Mouse (Mus musculus) neural tube, embryonic 12.5 days (tissue): ENCODE measurements at regions not wholly inside any gene's neighbourhood (a gene's known extent, or its start where the extent isn't known, plus 50 kb on each side); places are given as distances from the start of the nearest gene placed in this dataset.

ENCODE experiments used
- ATAC-seq: fragments of 200-750 bp; cut with Nextera tagmentation; 2 replicates; pipeline ENCODE4 v1.8.0; 2017; ENCODE audit warnings: low read depth, mild to moderate bottlenecking, moderate TSS enrichment, moderate library complexity; ENCODE audit not compliant: low FRiP score
- H3K27ac ChIP-seq: fragments of 300-500 bp; sonication (generic); 2 replicates; pipeline ENCODE4 v1.5.1; 2016
- H3K27me3 ChIP-seq: fragments of 300-500 bp; sonication (generic); replicated peaks from 2 replicates; pipeline ENCODE4 v1.6.1; 2016; ENCODE audit warnings: mild to moderate bottlenecking
- H3K36me3 ChIP-seq: fragments of 300-500 bp; sonication (generic); 2 replicates; pipeline ENCODE4 v1.6.1; 2016; ENCODE audit warnings: mild to moderate bottlenecking
- H3K4me1 ChIP-seq: fragments of 300-500 bp; sonication (generic); 2 replicates; pipeline ENCODE4 v1.6.1; 2016
- H3K4me2 ChIP-seq: fragments of 300-500 bp; sonication (generic); replicated peaks from 2 replicates; pipeline ENCODE4 v1.6.1; 2016; ENCODE audit warnings: mild to moderate bottlenecking
- H3K4me3 ChIP-seq: fragments of 300-500 bp; sonication (generic); 2 replicates; pipeline ENCODE4 v1.5.1; 2016
- H3K9ac ChIP-seq: fragments of 300-500 bp; sonication (generic); 2 replicates; pipeline ENCODE4 v1.6.1; 2016; ENCODE audit warnings: mild to moderate bottlenecking
- H3K9me3 ChIP-seq: fragments of 300-500 bp; sonication (generic); 2 replicates; pipeline ENCODE4 v1.6.1; 2016; ENCODE audit warnings: mild to moderate bottlenecking
- WGBS: fragments of 180-500 bp; shearing (Covaris S2); methylation state at CpG from one replicate; pipeline ENCODE4 v1.1.7; 2016; 5-methylcytosine and 5-hydroxymethylcytosine counted together

GRCm38 (mm10) chr11:31524708-31525107 is 147.0 kb downstream of the Bod1 start:
- 77% methylated on average over 2 of the region's 2 CpGs for WGBS
- ATAC-seq, result no peak
- Histone ChIP-seq H3K4me2 (no peak overlapping the region), H3K9me3 (no peaks in the 10 kb centered on the region), H3K9ac (no peak overlapping the region), H3K27ac (no peak overlapping the region), H3K4me1 (no peaks in the 10 kb centered on the region), H3K4me3 (no peak overlapping the region), H3K36me3 (no peaks in the 10 kb centered on the region), H3K27me3 (no peaks in the 10 kb centered on the region)

- Histone ChIP-seq H3K27me3 (no peaks in the 10 kb centered on the region), H3K9ac (no peak overlapping the region), H3K27ac (no peak overlapping the region), H3K4me1 (no peaks in the 10 kb centered on the region), H3K4me3 (no peak overlapping the region), H3K36me3 (no peaks in the 10 kb centered on the region), H3K9me3 (no peaks in the 10 kb centered on the region), H3K4me2 (no peak overlapping the region)
- no peak for ATAC-seq
- 89% methylated on average over 2 of the region's 2 CpGs for WGBS
Observed at GRCm38 (mm10) chr11:31524065-31524618, 147.5 kb downstream of the Bod1 start.

DNA sequence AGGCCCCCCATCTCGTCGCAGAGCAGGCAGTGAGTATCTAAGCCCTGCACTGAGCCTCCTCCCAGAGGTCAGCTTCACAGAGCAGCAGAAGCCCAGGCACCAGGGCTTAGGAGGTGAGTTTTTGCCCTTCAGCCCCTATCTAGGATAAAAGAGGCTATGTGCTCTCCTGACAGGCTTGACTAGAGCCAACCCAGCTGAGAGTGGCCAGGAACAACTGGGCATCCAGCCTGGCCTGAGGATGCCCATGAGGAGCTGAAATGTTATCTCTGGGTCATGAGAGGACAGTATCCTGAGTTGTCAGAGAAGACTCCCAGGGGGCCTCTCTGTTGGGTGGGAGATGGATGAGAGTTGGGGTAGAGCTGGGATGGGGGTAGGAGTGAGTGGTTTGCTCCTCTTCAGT is 149.6 kb downstream of the Bod1 start:
- H3K9ac ChIP-seq, result no peak overlapping the region
- H3K4me1 ChIP-seq, result no peaks in the 10 kb centered on the region
- no peaks in the 10 kb centered on the region for H3K27me3 ChIP-seq
- no peaks in the 10 kb centered on the region for H3K9me3 ChIP-seq
- no peak overlapping the region for H3K27ac ChIP-seq
- ATAC-seq, result no peak
- H3K36me3 ChIP-seq, result no peaks in the 10 kb centered on the region
- WGBS, result 83% methylated on average over 2 of the region's 2 CpGs
- H3K4me2 ChIP-seq, result no peak overlapping the region
- H3K4me3 ChIP-seq, result no peak overlapping the region

DNA sequence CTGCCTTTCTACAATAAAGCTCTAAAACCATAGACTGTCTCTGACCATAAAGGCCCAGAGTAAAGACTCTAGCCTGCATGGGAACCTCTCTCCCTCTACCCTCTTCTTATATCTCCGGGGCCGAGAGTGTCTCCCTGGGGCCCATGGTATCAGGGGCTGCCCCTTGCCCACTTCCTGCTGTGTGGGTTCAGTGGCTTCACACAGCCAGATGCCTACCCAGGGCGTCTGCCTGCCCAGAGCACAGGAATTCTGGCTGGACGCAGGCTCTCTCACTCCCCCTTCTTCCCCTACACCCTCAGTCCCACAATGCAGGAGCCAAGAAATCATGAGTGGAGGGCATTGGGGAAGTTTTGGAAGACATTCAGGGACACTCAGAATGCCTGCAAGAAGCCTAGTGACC is 150.8 kb downstream of the Bod1 start:
- Histone ChIP-seq H3K9me3 (no peaks in the 10 kb centered on the region), H3K9ac (no peak overlapping the region), H3K27ac (no peak overlapping the region), H3K4me2 (no peak overlapping the region), H3K4me3 (no peak overlapping the region), H3K36me3 (no peaks in the 10 kb centered on the region), H3K4me1 (no peaks in the 10 kb centered on the region), H3K27me3 (no peaks in the 10 kb centered on the region)
- WGBS, result 80% methylated on average over 4 of the region's 4 CpGs
- ATAC-seq, result no peak

DNA sequence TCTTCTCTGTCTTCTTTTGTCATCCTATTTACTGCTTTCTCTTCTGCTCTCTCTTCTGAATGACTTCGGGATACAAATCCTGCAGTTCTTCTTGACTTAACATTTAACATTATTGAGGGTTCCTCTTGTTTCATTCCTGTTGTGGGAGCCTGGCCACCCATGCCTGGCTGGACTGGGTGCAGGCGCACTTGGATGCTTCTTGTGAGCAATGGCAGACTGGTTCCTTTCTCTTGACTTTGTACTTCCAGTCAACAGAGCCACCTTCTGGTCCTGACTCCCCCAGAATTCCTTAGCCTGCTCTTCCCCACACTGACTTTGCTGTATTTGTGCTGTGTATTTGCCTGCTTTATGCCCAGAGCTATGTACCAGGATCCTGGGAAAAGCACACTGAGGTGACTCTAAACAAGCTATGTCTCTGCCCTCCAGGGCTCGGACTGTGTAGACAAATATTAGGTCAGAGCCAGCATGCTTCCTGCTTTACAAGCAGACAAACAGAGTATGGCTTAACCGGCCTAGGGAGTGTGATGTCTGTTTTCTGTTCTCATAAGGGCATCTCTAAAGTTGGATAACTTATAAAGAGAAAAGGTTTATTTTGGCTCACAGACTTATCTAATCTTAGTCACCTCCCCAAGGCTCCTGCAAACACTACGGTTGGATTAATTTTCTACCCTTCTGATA is 133.5 kb upstream of the Stc2 start:
- Histone ChIP-seq H3K4me3 (no peak overlapping the region), H3K27ac (no peak overlapping the region), H3K9me3 (no peaks in the 10 kb centered on the region), H3K9ac (no peak overlapping the region), H3K36me3 (no peaks in the 10 kb centered on the region), H3K4me2 (no peak overlapping the region), H3K27me3 (no peaks in the 10 kb centered on the region), H3K4me1 (no peaks in the 10 kb centered on the region)
- WGBS, result 83% methylated on average over 5 of the region's 5 CpGs
- ATAC-seq, result no peak

DNA sequence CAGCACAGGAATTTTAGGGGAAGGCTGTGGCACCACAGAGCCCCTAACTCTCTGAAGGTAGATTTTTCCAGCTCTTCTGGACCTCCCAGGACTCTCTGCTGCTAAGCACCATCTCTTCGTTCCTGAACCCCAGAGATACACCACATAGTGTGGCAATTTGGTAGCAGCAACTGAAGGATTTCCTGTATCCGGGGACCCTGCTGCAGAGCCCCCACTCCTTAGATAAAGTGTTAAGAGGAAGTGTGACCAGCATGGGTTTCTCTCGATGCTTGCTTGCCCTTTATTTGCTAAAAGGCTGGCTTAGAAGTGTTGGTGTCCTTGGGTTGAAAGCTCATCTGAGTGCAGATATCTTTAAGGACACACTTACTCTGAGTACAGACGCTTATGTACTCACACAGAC is 115.6 kb upstream of the Stc2 start:
- H3K4me1 ChIP-seq, result no peaks in the 10 kb centered on the region
- ATAC-seq, result no peak
- no peak overlapping the region for H3K9ac ChIP-seq

GRCm38 (mm10) chr11:31481057-31481340 is 111.1 kb upstream of the Stc2 start:
- Histone ChIP-seq H3K4me3 (no peak overlapping the region), H3K27me3 (no peaks in the 10 kb centered on the region), H3K4me2 (no peak overlapping the region), H3K27ac (no peak overlapping the region), H3K9me3 (no peaks in the 10 kb centered on the region), H3K36me3 (no peaks in the 10 kb centered on the region), H3K4me1 (no peaks in the 10 kb centered on the region), H3K9ac (no peak overlapping the region)
- ATAC-seq, result no peak
- 89% methylated on average over 1 of the region's 1 CpGs for WGBS

More for the DNA sequence above, 115.6 kb upstream of the Stc2 start:
- no peaks in the 10 kb centered on the region for H3K27me3 ChIP-seq
- no peak overlapping the region for H3K4me3 ChIP-seq
- 82% methylated on average over 4 of the region's 4 CpGs for WGBS
- H3K4me2 ChIP-seq, result no peak overlapping the region
- H3K27ac ChIP-seq, result no peak overlapping the region
- no peaks in the 10 kb centered on the region for H3K36me3 ChIP-seq
- no peaks in the 10 kb centered on the region for H3K9me3 ChIP-seq

DNA sequence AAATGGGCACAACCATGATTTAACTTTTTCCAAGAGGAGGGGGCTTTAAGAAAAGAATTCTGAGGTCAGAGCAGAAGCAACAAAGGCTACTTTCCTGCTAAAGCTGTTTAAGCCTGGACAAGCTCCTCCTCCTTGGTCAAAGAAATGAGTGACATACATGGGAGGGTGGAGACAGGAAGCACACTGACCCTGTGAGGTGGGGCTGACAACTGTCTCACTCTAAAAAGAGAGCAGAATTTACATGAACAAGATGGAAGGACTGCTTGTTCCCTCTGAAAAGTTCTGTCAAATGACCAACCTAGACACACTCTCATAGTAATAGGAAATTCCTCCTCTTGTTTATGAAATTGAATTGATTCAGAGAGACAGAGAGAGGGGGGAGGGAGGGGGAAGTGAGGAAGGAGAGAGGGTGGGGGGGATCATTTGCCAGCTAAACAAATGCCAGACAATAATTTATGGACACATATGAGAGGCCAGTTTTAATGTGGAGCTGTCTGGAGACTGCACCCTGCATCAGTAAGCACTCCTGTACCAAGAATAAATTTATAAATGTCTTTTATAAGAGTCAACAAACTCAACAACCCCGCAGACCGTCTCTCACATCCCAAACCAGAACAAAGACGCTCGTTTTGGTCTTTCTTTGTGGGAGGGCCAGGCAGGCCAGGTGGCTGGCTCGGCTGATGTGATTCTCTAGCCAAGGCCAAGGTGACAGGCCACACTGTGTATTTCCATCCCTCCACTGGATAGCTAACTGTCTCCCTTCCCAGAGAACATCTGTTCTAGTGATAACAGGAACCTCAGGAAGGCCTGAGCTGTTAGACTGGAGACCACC is 110.6 kb upstream of the Stc2 start:
- H3K4me2 ChIP-seq, result no peak overlapping the region
- no peaks in the 10 kb centered on the region for H3K36me3 ChIP-seq
- H3K9me3 ChIP-seq, result no peaks in the 10 kb centered on the region
- H3K4me1 ChIP-seq, result no peaks in the 10 kb centered on the region
- H3K9ac ChIP-seq, result no peak overlapping the region
- H3K27ac ChIP-seq, result no peak overlapping the region
- no peak overlapping the region for H3K4me3 ChIP-seq
- no peaks in the 10 kb centered on the region for H3K27me3 ChIP-seq
- no peak for ATAC-seq
- 78% methylated on average over 5 of the region's 5 CpGs for WGBS

GRCm38 (mm10) chr11:31477763-31478162 is 107.9 kb upstream of the Stc2 start:
- Histone ChIP-seq H3K9ac (no peak overlapping the region), H3K4me2 (no peak overlapping the region), H3K27ac (no peak overlapping the region), H3K4me3 (no peak overlapping the region), H3K27me3 (no peaks in the 10 kb centered on the region), H3K36me3 (no peaks in the 10 kb centered on the region), H3K9me3 (no peaks in the 10 kb centered on the region), H3K4me1 (no peaks in the 10 kb centered on the region)
- WGBS, result 83% methylated on average over 1 of the region's 1 CpGs
- ATAC-seq, result no peak

GRCm38 (mm10) chr11:31477104-31477503 is 107.2 kb upstream of the Stc2 start:
- Histone ChIP-seq H3K4me3 (no peak overlapping the region), H3K9ac (no peak overlapping the region), H3K4me1 (no peaks in the 10 kb centered on the region), H3K27me3 (no peaks in the 10 kb centered on the region), H3K4me2 (no peak overlapping the region), H3K27ac (no peak overlapping the region), H3K9me3 (no peaks in the 10 kb centered on the region), H3K36me3 (no peaks in the 10 kb centered on the region)
- 60% methylated on average over 3 of the region's 3 CpGs for WGBS
- ATAC-seq, result no peak

GRCm38 (mm10) chr11:31473017-31473416 is 103.1 kb upstream of the Stc2 start:
- Histone ChIP-seq H3K27ac (no peak overlapping the region), H3K4me2 (no peak overlapping the region), H3K27me3 (no peaks in the 10 kb centered on the region), H3K4me3 (no peak overlapping the region), H3K4me1 (no peaks in the 10 kb centered on the region), H3K9ac (no peak overlapping the region), H3K36me3 (no peaks in the 10 kb centered on the region), H3K9me3 (no peaks in the 10 kb centered on the region)
- 44% methylated on average over 4 of the region's 4 CpGs for WGBS
- ATAC-seq, result no peak

DNA sequence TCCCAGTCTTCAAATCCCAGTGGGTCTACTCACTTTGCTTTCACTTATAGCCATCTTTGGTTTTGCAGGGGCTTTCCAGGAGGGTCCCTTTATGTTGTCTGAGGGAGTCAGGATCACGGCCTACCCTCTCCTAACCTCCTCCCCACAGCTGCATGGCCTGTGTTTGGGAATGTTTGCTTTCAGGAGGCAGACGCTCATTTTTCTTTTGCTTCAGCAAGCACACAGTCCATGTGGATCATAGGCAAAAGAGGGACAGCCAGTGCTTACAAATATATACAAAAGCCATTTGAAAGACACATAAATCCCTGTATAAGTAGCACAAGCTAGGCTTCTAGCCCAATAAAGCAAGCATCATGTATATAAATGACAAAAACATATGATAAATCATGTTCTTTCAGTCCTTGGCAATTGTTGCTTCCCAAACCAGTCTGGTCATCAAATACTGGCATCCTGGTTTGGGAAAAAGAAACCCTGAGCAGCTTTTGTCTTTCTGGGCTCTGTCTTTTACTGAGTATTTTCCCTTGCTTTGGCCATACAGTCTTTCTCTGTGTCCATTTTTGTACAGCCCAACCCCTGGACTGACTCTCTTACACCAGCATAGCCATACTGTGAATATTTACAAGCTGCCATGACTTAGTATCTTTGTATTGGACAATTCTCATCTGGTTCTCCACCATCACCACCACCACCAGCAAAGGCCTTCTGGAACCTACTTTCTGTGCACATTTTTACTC is 101.0 kb upstream of the Stc2 start:
- no peak overlapping the region for H3K4me3 ChIP-seq
- no peak overlapping the region for H3K4me2 ChIP-seq
- H3K4me1 ChIP-seq, result no peaks in the 10 kb centered on the region
- H3K9ac ChIP-seq, result no peak overlapping the region
- 59% methylated on average over 2 of the region's 2 CpGs for WGBS
- H3K27me3 ChIP-seq, result no peaks in the 10 kb centered on the region
- H3K36me3 ChIP-seq, result no peaks in the 10 kb centered on the region
- no peak for ATAC-seq
- no peaks in the 10 kb centered on the region for H3K9me3 ChIP-seq
- H3K27ac ChIP-seq, result no peak overlapping the region
